Mouse (Mus musculus): ENCODE results near the gene Ezr.

Ezr gene

DNA sequence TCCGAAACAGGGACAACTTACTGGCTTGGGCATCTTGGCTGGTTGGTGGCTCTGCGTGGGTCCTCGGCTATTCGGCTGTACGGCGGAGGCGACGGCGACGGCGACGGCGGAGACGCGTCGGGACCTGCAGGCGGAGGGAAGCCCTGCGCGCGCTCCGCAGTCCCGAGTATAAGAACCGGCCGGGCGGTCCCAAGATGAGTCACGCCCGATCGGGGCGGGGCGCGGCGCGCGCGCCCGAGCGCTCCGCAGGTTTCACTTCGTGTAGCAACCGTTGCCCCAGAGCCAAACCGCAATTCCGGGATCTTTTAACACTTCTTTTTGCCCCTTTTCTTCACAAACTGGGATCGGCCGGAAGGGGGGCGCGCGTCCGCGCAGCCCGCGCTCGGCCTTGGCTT is at the start of gene Ezr:
Gene Ezr (minus strand): TSS at position 174 of the 395 bp plus-strand sequence.
- peak; percentile 77 for DNase-seq

- no peak for DNase-seq
Observed at GRCm38 (mm10) chr17:6830004-6830592, 47.5 kb upstream of the Ezr start.

- peak; percentile 22 for DNase-seq
Observed at GRCm38 (mm10) chr17:6828531-6829150, 46.1 kb upstream of the Ezr start.

DNA sequence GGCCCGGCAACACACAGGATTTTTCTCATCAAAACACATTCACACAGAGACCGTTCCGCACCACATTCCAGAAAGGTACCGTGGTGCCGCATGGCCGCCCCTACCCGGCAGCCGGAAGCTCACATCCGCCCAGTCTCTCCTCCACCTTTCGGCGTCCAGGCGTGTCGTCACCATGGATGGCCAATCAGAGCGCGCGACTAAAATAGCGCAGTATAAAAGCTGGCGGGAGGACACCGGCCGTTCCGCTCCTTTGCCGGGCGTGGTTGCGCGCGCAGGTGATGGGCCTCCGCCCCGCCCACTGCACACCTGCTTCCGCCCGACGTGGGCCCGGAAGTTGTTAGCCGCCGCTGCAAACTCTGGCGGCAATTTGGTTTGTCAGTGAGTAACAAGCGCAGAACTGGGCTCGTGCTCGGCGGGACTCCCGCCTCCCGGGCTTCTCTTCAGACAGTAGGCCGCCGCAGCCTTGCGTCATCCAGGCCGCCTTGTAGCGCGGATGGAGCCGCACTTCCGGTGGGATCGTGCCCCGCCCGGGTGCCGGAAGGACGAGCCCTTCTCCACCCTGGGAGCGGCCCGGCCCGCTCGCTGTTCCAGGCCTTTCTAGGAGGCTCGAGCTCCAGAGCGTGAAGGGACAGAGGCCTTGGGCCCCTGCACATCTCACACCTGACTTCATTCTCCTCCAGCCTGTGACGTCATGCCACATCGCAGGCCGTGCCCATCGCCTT is 45.3 kb upstream of the Ezr start:
- DNase-seq = peak; percentile 97

DNA sequence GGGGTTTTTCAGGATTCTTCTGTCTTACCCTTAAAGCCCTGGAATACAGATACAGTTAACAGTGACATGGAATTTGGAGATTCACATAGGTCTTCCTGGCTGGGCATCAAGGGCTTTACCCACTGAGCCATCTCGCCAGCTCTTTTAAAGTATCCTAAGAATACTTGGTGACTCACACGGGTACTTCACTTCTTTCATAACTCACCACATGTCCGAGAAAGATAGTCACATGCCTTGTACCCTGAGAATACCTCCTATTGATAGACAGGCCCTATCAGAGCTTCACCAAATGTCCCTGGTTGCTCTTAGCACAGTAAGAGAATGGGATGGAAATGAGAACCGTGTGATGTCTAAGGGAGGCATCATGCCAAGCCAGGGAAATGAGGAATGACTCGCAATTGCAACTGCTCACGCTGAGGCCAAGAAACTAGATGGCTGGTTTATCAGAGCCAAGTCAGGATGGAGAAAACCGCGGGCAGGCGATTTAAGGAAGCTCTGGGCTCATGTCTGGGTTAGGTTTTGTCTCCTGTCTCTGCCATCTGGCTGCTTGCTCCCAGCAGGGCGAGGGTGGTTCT is 44.7 kb upstream of the Ezr start:
- DNase-seq = no peak

- no peak for DNase-seq
Observed at GRCm38 (mm10) chr17:6816796-6817195, 34.2 kb upstream of the Ezr start.

GRCm38 (mm10) chr17:6816151-6816550 is 33.6 kb upstream of the Ezr start:
- DNase-seq = no peak

DNA sequence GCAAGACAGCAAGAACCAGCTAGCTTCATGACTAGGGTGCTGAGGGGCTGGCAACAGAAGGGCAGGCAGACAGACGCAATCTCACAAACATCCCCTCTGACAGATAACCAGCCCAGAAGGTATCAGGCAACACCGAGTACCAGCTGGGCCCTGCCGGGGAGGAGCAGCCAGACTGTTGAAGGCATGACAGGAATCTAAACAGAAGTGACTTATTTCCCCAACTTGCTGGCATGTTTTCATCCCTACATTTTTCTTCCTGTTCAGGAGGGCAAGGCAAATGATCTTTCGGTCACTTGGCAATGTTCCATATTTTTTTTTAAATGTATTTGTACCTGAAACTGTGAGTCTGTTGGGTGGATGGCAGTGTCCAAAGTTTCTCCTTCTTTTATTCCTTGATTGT is 32.1 kb upstream of the Ezr start:
- no peak for DNase-seq

DNA sequence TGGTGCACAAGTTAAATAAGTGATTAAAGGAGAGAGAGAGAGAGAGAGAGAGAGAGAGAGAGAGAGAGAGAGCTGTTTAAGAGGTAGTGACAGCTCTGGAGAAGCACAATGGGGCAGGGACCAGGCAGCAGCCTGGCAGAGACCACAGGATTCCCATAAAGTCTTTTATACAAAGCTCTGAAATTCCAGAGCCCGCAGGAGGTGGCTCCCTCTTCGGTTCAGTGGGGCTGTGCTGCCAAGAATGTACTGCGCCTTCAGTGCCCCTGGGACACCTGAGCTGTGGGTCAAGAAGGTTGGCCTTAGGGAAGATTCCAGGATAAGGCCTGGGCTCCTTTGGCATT is 30.2 kb upstream of the Ezr start:
- no peak for DNase-seq

DNA sequence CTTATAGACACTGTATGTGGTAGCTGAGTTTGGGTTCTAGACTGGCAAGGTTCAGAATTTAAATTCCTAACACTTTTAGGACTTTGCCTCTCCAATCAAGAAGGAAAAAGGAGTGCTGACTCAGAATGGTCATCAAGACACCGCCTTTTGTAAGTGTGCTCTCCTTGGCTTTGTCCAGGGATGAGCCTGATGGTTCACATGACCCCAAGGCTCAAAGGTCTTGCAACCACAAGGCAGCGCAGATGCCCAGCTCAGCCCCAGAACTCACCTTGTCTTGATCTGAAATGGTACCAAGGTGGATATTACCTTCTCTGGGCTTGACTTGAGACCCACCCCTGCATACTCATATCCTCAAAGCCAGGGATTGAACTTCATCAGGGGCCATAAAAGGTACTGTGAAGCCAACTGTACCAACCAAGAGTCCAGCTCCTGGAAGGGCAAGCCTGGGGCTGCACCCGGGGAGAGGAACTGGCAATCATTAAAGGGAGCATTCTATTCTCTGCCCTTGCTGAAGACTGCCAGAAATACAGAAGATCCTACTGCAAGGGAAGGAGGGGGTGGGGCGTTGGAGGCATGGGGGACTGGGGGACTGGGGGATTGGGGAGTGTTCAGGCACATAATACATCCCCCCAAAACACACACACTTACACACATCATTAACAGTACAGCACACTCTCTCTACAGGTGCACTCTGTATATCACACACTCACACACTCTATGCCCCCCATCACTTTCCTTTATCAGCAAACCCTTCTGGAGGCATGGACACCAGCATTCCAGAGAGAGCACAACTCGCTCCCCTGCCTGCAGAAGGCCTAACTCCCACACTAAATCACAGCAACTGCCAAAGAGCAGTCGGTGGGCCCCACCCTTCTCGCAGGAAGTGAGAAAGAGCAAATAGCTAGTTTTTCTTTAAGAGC is 29.6 kb upstream of the Ezr start:
- DNase-seq = no peak

DNA sequence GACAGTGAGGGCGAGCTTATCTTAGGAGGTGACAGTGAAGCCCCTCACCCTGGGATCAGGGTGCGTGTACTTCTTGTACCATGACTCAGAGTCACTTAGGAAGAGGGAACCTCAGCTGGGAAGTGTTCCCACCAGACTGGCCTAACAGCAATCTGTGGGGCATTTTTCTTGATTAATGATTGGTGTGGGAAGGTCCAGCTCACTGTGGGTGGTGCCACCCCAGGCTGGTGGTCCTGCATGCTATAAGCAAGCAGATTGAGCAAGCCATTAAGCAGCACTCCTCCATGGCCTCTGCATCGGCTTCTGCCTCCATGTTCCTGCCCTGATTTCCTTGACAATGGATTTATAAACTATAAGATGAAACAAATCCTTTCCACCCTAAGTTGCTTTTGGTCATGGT is 26.7 kb upstream of the Ezr start:
- DNase-seq = no peak

DNA sequence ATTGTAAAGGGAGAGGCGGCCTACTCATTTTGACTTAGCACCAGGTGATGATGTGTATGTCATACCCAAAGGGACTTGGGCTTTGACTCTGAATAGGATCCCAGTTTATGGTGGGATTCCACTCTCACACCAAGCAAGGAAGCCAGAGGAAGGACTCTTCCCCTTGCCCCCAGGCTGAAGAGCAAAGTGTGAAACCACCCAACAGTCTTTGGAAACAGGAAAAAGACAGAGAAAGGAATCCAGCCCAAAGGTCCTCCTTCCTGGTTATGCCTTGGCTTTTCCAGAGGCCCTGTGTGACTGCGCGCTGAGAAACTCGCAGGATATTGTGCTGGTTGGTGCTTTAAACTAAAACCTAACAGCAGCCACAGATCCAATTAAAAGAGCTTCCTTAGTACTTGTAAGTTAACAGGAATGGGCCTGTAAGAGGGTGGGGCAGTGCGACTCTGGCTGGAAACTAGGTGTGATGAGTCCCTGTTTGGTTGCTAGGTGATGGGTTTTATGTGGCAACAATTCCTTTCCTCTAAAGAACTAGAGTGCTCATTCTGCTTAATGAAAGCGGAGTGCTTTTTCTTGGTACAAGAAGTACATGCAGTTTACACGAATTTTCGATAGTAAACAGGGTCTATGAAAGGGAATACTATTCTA is 26.1 kb upstream of the Ezr start:
- DNase-seq = no peak

DNA sequence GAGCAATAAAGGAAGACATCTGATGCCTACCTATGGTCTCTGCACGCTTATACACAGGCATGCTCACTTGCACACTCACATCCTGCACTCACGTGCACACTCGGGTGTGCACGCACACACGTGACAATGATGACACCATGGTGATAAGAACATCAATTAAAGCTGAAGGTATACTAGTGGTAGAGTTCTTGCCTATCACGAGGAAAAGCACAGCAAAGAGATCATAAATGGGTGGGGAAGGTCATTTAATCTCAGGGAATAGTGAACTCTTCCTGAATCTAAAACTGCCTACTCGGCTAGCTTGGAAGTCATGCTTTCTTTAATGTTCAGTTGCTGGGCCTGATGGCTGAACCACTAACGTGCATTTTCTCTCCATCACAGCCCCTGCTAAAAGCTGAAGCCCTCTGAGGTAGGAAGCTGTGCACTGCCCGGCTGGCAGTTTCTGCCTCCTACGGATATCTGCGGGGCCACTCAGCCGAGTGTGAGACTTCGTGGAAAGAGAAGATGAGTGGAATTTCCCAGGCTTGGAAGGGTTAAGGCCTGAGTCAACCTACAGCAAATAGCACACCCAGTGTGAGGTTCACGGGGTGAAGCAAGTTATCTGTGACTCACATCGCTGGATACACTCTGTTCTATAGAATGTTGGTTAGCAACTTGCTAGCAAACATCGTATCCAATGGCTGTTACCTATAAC is 25.4 kb upstream of the Ezr start:
- no peak for DNase-seq

- no peak for DNase-seq
Observed at GRCm38 (mm10) chr17:6804853-6805543, 22.4 kb upstream of the Ezr start.

- peak; percentile 39 for DNase-seq
Observed at GRCm38 (mm10) chr17:6804111-6804510, 21.5 kb upstream of the Ezr start.

DNA sequence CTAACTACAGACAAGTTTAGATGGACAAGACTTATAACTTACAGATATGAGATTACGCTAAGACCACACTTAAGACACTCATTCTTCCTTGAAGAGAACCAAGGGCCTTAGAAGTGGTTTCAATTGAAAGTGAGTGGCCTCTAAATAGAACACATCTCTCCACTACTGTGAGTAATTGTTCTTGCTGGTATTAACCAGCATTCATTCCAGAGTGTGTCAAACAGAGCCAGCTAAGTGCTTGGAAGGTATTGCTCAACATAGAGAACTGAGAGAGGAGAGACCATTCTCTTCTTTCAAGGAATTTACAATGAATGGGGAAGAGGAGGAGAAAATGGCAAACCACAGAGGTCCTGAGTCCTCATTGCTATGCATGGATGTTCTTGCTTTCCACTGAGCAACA is 21.0 kb upstream of the Ezr start:
- no peak for DNase-seq

- no peak for DNase-seq
Observed at GRCm38 (mm10) chr17:6798392-6799061, 15.9 kb upstream of the Ezr start.

DNA sequence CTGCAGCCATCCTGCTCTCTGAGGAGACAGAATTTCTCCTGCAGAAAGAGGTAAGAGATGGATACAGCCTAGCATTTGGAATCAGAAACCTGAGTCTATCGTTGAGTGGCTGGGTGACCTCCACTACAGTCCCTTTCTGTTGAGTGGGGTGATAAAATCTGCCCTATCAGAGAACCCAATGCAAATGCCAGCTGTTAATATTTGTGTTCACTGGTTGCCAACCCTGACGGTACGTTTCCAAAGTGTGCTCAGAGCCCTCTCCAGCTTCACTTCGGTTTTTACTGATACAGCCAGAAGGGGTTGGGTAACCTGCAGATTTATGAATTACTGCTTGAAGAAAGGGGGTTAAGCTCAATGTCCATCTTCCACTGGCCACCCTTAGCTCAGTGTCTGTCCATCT is 14.9 kb upstream of the Ezr start:
- no peak for DNase-seq

DNA sequence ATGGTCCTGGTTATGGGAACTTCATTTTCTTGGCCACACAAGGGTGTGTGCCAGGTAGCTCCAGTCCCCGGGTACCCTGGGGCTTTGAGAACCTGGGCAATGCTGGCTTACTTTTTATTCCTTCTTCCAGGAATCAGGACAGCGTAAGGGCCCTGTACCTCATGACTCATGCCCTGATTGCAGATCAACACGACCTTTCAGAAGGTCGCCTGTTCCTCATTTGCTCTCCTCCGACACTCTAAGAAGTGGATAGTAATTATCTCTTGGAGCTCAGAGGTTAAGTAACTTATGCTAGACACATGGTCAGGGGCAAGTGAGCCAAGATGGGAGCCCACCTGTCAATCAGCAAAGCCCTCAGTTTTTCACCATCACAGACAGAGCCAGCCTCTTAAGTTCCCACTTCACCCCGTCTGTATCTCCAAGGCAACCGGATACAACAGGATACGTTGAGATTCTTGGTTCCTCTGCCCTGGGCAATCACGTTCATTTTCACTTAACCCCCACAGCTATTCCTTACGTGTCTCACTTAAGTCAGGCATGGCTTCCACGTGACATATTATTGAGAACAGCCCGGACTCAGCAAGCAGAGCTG is 11.7 kb upstream of the Ezr start:
- DNase-seq = no peak

GRCm38 (mm10) chr17:6789581-6790118 is 7.1 kb upstream of the Ezr start:
- DNase-seq = peak; percentile 77

Data from cerebellum, adult 11-12 months (tissue).